Mouse (Mus musculus) heart, embryonic 12.5 days (tissue): Measurements from ENCODE around the gene Golt1b. TPM values are rescaled to one million over a fixed set of nuclear protein-coding genes. Genes with fewer than 3 reads are reported as not detected.
"Not testable (repeated sequence)": the region's sequence is repeated elsewhere in the genome, so short reads cannot be mapped to it uniquely, and the experiment has no call there.

Experiments
- ATAC-seq: fragments of 200-750 bp; cut with Nextera tagmentation; 2 replicates; pipeline ENCODE4 v1.8.0; 2017; ENCODE audit warnings: moderate TSS enrichment, moderate library complexity; ENCODE audit not compliant: insufficient number of reproducible peaks, low FRiP score
- H3K27ac ChIP-seq: fragments of 300-500 bp; sonication (generic); 2 replicates; pipeline ENCODE4 v1.5.1; 2016; ENCODE audit warnings: mild to moderate bottlenecking, moderate library complexity; ENCODE audit not compliant: poor library complexity, severe bottlenecking
- H3K27me3 ChIP-seq: fragments of 300-500 bp; sonication (generic); replicated peaks from 2 replicates; pipeline ENCODE4 v1.6.1; 2016; ENCODE audit warnings: mild to moderate bottlenecking, moderate library complexity
- H3K36me3 ChIP-seq: fragments of 300-500 bp; sonication (generic); 2 replicates; pipeline ENCODE4 v1.6.1; 2016; ENCODE audit warnings: mild to moderate bottlenecking, moderate library complexity
- H3K4me1 ChIP-seq: fragments of 300-500 bp; sonication (generic); replicated peaks from 2 replicates; pipeline ENCODE4 v1.6.1; 2016; ENCODE audit warnings: mild to moderate bottlenecking
- H3K4me2 ChIP-seq: fragments of 300-500 bp; sonication (generic); 2 replicates; pipeline ENCODE4 v1.6.1; 2016; ENCODE audit warnings: mild to moderate bottlenecking, moderate library complexity
- H3K4me3 ChIP-seq: fragments of 300-500 bp; sonication (generic); 2 replicates; pipeline ENCODE4 v1.5.1; 2016; ENCODE audit warnings: mild to moderate bottlenecking
- H3K9ac ChIP-seq: fragments of 300-500 bp; sonication (generic); 2 replicates; pipeline ENCODE4 v1.6.1; 2016; ENCODE audit warnings: mild to moderate bottlenecking, moderate library complexity
- H3K9me3 ChIP-seq: fragments of 300-500 bp; sonication (generic); replicated peaks from 2 replicates; pipeline ENCODE4 v1.6.1; 2016; ENCODE audit warnings: mild to moderate bottlenecking, moderate library complexity
- WGBS: fragments of 180-500 bp; shearing (Covaris S2); methylation state at CpG from one replicate; pipeline ENCODE4 v1.1.7; 2016; 5-methylcytosine and 5-hydroxymethylcytosine counted together
- polyA plus RNA-seq: library from polyadenylated mRNA; unstranded; fragments of >200 nt; fragmentation: Nextera tagmentation; extraction: Ambion mirVana; gene quantifications from 2 replicates; pipeline ENCODE4 v1.2.1, GENCODE M21; 2016

The Golt1b gene
- polyA plus RNA-seq, result 89.9 and 91.5 TPM in 2 replicates

- no peak within 1 kb of the TSS for H3K27ac ChIP-seq
- H3K4me2 ChIP-seq, result peak within 1 kb of the TSS; percentile 91
- H3K4me3 ChIP-seq, result peak within 1 kb of the TSS; percentile 98
- no peaks in the 10 kb centered on the region for H3K27me3 ChIP-seq
- H3K36me3 ChIP-seq, result no peaks in the 10 kb centered on the region
- no peaks in the 10 kb centered on the region for H3K9me3 ChIP-seq
- peak; percentile 100 for ATAC-seq
- peak within 1 kb of the TSS; percentile 84 for H3K9ac ChIP-seq
- under 1% methylated on average over 85 of the region's 87 CpGs for WGBS
- peaks cover 29% of the 10 kb centered on the region for H3K4me1 ChIP-seq
Measured at GRCm38 (mm10) chr6:142387011-142387754, at the start of gene Golt1b, which contains the start of gene Recql. Golt1b (plus strand) TSS chr6:142387221. Recql (minus strand) TSS chr6:142387087.

GRCm38 (mm10) chr6:142338961-142339360 lies 48.1 kb upstream of the Golt1b start:
- H3K9me3 ChIP-seq, result no peaks in the 10 kb centered on the region
- WGBS, result 60% methylated on average over 2 of the region's 2 CpGs
- H3K27me3 ChIP-seq, result no peaks in the 10 kb centered on the region
- H3K36me3 ChIP-seq, result no peaks in the 10 kb centered on the region
- H3K4me1 ChIP-seq, result no peaks in the 10 kb centered on the region
- H3K4me3 ChIP-seq, result no peak overlapping the region
- H3K9ac ChIP-seq, result no peak overlapping the region
- no peak for ATAC-seq
- no peak overlapping the region for H3K27ac ChIP-seq
- no peak overlapping the region for H3K4me2 ChIP-seq

- no peak overlapping the region for H3K27ac ChIP-seq
- H3K27me3 ChIP-seq, result no peaks in the 10 kb centered on the region
- ATAC-seq, result no peak
- no peaks in the 10 kb centered on the region for H3K36me3 ChIP-seq
- H3K4me1 ChIP-seq, result no peaks in the 10 kb centered on the region
- no peaks in the 10 kb centered on the region for H3K9me3 ChIP-seq
- H3K4me3 ChIP-seq, result no peak overlapping the region
- H3K4me2 ChIP-seq, result no peak overlapping the region
- no peak overlapping the region for H3K9ac ChIP-seq
- 39% methylated on average over 2 of the region's 2 CpGs for WGBS
Measured at GRCm38 (mm10) chr6:142339576-142339975, 47.4 kb upstream of the Golt1b start.

GRCm38 (mm10) chr6:142343561-142343960 lies 43.5 kb upstream of the Golt1b start:
- no peak overlapping the region for H3K27ac ChIP-seq
- no peaks in the 10 kb centered on the region for H3K27me3 ChIP-seq
- no peak overlapping the region for H3K4me3 ChIP-seq
- no peak overlapping the region for H3K9ac ChIP-seq
- H3K9me3 ChIP-seq, result no peaks in the 10 kb centered on the region
- H3K36me3 ChIP-seq, result peaks cover 2% of the 10 kb centered on the region; the same call in 1 of the 2 replicates
- H3K4me1 ChIP-seq, result peaks cover 9% of the 10 kb centered on the region; the same call in 1 of the 2 replicates
- H3K4me2 ChIP-seq, result no peak overlapping the region
- WGBS, result 50% methylated on average over 2 of the region's 2 CpGs
- no peak for ATAC-seq

- under 1% methylated on average over 48 of the region's 48 CpGs for WGBS
- peak; percentile 93 for ATAC-seq
- H3K9ac ChIP-seq, result peak within 1 kb of the TSS; percentile 77
- H3K9me3 ChIP-seq, result no peaks in the 10 kb centered on the region
- H3K4me2 ChIP-seq, result peak within 1 kb of the TSS; percentile 71
- no peaks in the 10 kb centered on the region for H3K27me3 ChIP-seq
- peak within 1 kb of the TSS; percentile 83 for H3K27ac ChIP-seq
- peak within 1 kb of the TSS; percentile 98 for H3K4me3 ChIP-seq
- peaks cover 18% of the 10 kb centered on the region for H3K36me3 ChIP-seq
- H3K4me1 ChIP-seq, result peaks cover 9% of the 10 kb centered on the region; the same call in 1 of the 2 replicates
Measured at GRCm38 (mm10) chr6:142345440-142346038, 41.5 kb upstream of the Golt1b start, which contains the start of gene Pyroxd1. Pyroxd1 (plus strand) TSS chr6:142345654.

- WGBS, result 48% methylated on average over 12 of the region's 12 CpGs
Measured at GRCm38 (mm10) chr6:142346181-142347110, 40.6 kb upstream of the Golt1b start.

GRCm38 (mm10) chr6:142347431-142348385 lies 39.3 kb upstream of the Golt1b start:
- 69% methylated on average over 11 of the region's 11 CpGs for WGBS
- peaks cover 9% of the 10 kb centered on the region; the same call in 1 of the 2 replicates for H3K4me1 ChIP-seq
- H3K36me3 ChIP-seq, result peaks cover 39% of the 10 kb centered on the region
- no peak overlapping the region for H3K4me3 ChIP-seq
- no peak for ATAC-seq
- H3K4me2 ChIP-seq, result no peak overlapping the region
- H3K9me3 ChIP-seq, result no peaks in the 10 kb centered on the region
- no peak overlapping the region for H3K9ac ChIP-seq
- H3K27ac ChIP-seq, result no peak overlapping the region
- H3K27me3 ChIP-seq, result no peaks in the 10 kb centered on the region

More at GRCm38 (mm10) chr6:142346181-142347110, 40.6 kb upstream of the Golt1b start:
- no peak for ATAC-seq
- H3K4me2 ChIP-seq, result peak overlapping the region; percentile 71
- H3K9ac ChIP-seq, result peak overlapping the region; percentile 77; the same call in 1 of the 2 replicates
- H3K4me1 ChIP-seq, result peaks cover 9% of the 10 kb centered on the region; the same call in 1 of the 2 replicates
- peak overlapping the region; percentile 98 for H3K4me3 ChIP-seq
- no peak overlapping the region for H3K27ac ChIP-seq
- H3K9me3 ChIP-seq, result no peaks in the 10 kb centered on the region
- H3K36me3 ChIP-seq, result peaks cover 27% of the 10 kb centered on the region
- no peaks in the 10 kb centered on the region for H3K27me3 ChIP-seq

GRCm38 (mm10) chr6:142352099-142352498 lies 34.9 kb upstream of the Golt1b start:
- H3K36me3 ChIP-seq, result peaks cover 66% of the 10 kb centered on the region

GRCm38 (mm10) chr6:142357106-142357505 lies 29.9 kb upstream of the Golt1b start:
- Histone ChIP-seq H3K4me2 (no peak overlapping the region), H3K36me3 (peaks cover 75% of the 10 kb centered on the region), H3K4me1 (no peaks in the 10 kb centered on the region), H3K9me3 (no peaks in the 10 kb centered on the region), H3K9ac (no peak overlapping the region), H3K27me3 (no peaks in the 10 kb centered on the region), H3K27ac (no peak overlapping the region), H3K4me3 (no peak overlapping the region)
- ATAC-seq, result no peak
- 58% methylated on average over 7 of the region's 7 CpGs for WGBS

More at GRCm38 (mm10) chr6:142352099-142352498, 34.9 kb upstream of the Golt1b start:
- not testable (repeated sequence) for H3K27ac ChIP-seq, H3K4me3 ChIP-seq, H3K9me3 ChIP-seq, H3K27me3 ChIP-seq, ATAC-seq, H3K4me2 ChIP-seq, H3K4me1 ChIP-seq, H3K9ac ChIP-seq
- WGBS, result 86% methylated on average over 3 of the region's 3 CpGs

- Histone ChIP-seq H3K4me1 (no peaks in the 10 kb centered on the region), H3K27ac (no peak overlapping the region), H3K4me2 (no peak overlapping the region), H3K36me3 (peaks cover 82% of the 10 kb centered on the region), H3K27me3 (no peaks in the 10 kb centered on the region), H3K4me3 (no peak overlapping the region), H3K9me3 (no peaks in the 10 kb centered on the region), H3K9ac (no peak overlapping the region)
- 87% methylated on average over 6 of the region's 6 CpGs for WGBS
- no peak for ATAC-seq
Measured at GRCm38 (mm10) chr6:142362036-142362435, 25.0 kb upstream of the Golt1b start.
